Mouse (Mus musculus): ENCODE data around the gene Cspg4. TPM values are rescaled to one million over a fixed set of nuclear protein-coding genes. Genes with fewer than 3 reads are reported as not detected.

The Cspg4 gene
- polyA plus RNA-seq, 1 experiment from 2014 or later = 3.1 TPM

DNA sequence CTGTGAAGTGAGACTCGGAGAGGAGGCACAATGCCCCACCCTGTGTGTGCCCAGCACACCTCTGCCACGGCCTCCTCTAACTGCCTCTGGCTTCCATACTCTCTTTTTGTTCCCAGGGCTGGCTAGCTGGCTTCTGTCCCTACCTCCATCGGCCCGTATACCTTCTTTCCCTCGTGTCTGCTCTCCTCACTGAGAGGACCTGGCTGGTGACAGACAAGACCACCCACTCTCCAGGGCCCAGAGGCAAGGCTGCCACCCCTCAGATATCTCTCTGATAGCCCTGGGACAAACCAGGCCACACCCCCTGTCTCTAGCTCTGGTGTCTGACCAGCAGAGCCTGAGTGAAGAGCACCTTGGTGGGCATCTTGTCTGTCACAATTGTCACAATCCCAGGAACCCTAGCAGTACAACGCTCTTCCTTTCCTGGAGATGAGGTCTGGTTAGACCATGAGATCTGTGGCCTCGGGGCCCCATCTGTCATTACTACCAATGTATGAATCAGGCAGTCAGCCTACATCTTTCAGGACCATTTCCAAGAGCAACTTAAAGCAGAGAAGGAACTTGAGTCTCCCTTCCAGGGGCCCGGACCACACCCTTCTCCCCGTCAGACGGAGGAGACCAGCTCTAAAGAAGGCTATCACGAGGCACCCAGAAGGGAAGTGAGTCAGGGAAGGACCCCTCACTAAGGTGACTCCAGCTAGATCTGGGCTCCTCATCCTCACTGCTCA is 1.0 kb downstream of the Cspg4 start:
- Histone ChIP-seq H3K4me3 (peak overlapping the region; percentile 30; the same call in 1 of the 2 replicates), H3K9me3 (replicated peaks) (no peaks in the 10 kb centered on the region), H3K27ac (no peak overlapping the region), H3K4me1 (peaks cover 28% of the 10 kb centered on the region), H3K4me2 (no peak overlapping the region), H3K27me3 (peaks cover 34% of the 10 kb centered on the region), H3K36me3 (ENCODE audit: poor library complexity, severe bottlenecking) (no peaks in the 10 kb centered on the region), H3K9ac (no peak overlapping the region)
- no peak for ATAC-seq
- WGBS = 70% methylated on average over 11 of the region's 11 CpGs

DNA sequence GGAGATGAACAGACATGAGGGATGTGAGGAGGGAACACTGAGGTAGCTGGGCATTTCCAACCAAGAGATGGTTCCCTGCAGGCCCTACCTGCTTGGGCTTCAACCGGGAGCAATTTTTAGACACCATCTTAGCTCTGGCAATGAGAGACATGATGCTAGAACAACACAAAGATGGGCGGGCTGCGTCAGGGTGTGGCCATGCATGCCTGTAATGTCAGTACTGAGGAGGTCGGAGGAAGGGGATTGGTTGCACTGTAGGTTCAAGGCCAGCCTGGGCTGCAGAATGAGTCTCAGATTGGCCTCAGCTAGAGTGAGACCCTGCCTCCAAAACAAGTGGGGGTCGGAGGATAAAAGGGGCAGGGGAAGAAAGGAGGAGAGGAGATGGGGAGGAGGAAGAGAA is 1.6 kb downstream of the Cspg4 start:
- H3K4me3 ChIP-seq = no peak overlapping the region
- H3K9me3 ChIP-seq (replicated peaks) = no peaks in the 10 kb centered on the region
- H3K27me3 ChIP-seq = peaks cover 34% of the 10 kb centered on the region
- H3K36me3 ChIP-seq (ENCODE audit: poor library complexity, severe bottlenecking) = no peaks in the 10 kb centered on the region
- H3K4me1 ChIP-seq = peaks cover 28% of the 10 kb centered on the region
- WGBS = 79% methylated on average over 5 of the region's 5 CpGs
- no peak for ATAC-seq
- H3K9ac ChIP-seq = no peak overlapping the region
- H3K4me2 ChIP-seq = no peak overlapping the region
- H3K27ac ChIP-seq = no peak overlapping the region

DNA sequence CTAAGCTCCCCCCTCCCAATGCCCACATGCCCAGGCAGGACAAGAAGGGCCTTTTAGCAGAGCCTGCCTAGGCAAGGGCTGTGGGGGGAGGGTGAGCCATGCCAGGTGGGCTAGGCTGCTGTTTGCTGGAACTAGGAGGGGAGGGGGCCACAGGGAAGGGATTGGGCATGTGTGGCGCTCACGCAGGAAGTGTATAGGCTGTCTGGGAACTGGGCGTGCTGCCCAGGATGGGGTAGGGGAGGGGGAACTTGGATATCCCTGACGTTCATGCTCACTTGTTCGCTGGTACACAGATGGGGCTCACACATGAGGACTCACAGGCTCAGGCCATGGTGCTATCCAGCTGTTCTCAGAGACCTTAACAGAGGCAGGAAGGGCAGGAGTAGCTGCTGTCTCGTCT is 3.5 kb downstream of the Cspg4 start:
- Histone ChIP-seq H3K27ac (peak overlapping the region; percentile 57), H3K36me3 (ENCODE audit: poor library complexity, severe bottlenecking) (no peaks in the 10 kb centered on the region), H3K4me1 (peaks cover 28% of the 10 kb centered on the region), H3K4me3 (no peak overlapping the region), H3K27me3 (peaks cover 33% of the 10 kb centered on the region), H3K9me3 (replicated peaks) (no peaks in the 10 kb centered on the region), H3K9ac (no peak overlapping the region), H3K4me2 (no peak overlapping the region)
- WGBS = 30% methylated on average over 6 of the region's 6 CpGs
- peak; percentile 96 for ATAC-seq

DNA sequence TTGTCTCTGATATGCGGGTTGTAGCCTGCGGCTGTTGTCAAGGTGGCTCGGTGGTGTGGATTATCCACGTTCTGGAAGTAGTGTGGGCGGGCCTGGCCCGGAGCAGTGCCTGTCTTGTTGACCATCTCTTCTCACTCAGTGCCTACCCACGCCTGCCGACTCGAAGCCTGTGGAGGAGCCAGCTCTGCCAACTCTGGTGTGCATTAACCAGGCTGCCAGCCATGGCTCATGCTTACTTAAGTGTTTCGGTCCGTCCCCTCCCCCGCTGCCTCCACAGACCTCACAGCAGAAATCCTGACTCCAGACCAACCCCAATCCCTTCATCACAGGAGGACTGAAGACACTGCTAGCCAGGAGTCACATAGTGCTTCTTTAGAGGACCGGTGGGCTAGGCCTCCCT is 4.7 kb downstream of the Cspg4 start:
- Histone ChIP-seq H3K27ac (no peak overlapping the region), H3K4me3 (no peak overlapping the region), H3K36me3 (ENCODE audit: poor library complexity, severe bottlenecking) (no peaks in the 10 kb centered on the region), H3K4me1 (peaks cover 20% of the 10 kb centered on the region), H3K9ac (no peak overlapping the region), H3K4me2 (no peak overlapping the region), H3K9me3 (replicated peaks) (no peaks in the 10 kb centered on the region), H3K27me3 (peaks cover 20% of the 10 kb centered on the region)
- 75% methylated on average over 13 of the region's 13 CpGs for WGBS
- no peak for ATAC-seq

DNA sequence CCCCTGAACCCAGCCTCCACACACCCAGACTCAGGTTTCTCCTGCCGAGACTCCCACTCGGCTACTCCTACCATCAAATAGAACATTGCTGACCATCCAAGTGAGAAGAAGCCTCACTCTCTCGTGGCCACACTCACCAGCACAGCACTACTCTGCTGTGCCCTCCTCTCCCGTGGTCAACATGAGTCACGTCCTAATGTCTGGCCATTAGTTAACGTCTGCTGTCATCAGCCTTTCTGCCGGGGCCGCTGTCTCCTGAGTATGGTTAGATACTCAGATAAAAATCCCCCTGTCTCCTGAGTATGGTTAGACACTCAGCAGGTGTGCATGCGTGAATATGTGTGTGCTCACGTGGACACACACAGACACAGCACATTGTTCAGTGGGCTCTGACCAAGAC is 5.9 kb downstream of the Cspg4 start:
- Histone ChIP-seq H3K4me3 (no peak overlapping the region), H3K27ac (no peak overlapping the region), H3K9ac (no peak overlapping the region), H3K27me3 (peaks cover 8% of the 10 kb centered on the region), H3K4me1 (peaks cover 14% of the 10 kb centered on the region), H3K36me3 (ENCODE audit: poor library complexity, severe bottlenecking) (no peaks in the 10 kb centered on the region), H3K9me3 (replicated peaks) (no peaks in the 10 kb centered on the region), H3K4me2 (no peak overlapping the region)
- no peak for ATAC-seq
- 85% methylated on average over 10 of the region's 10 CpGs for WGBS

DNA sequence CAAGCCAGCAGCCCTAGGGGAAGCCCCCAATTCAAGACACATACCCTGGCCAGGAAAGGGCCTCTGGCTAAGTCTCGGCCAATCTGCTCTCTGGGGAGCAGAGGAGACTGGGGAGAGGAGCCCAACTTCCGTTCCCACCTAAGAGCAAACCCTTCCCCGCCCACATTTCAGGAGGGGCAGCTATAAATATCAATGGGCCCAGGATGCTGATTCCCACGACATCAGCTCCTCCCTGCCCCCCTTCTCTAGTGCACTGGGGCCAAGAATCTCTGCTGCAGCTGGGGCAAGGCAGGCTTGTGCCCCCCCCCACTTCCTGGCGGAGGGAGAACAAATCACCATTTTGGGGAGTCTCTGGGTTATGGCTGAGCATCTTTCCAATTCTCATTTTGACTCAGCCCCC is 6.4 kb downstream of the Cspg4 start:
- Histone ChIP-seq H3K27me3 (peaks cover 4% of the 10 kb centered on the region; the same call in 1 of the 2 replicates), H3K4me1 (peaks cover 14% of the 10 kb centered on the region), H3K36me3 (ENCODE audit: poor library complexity, severe bottlenecking) (no peaks in the 10 kb centered on the region), H3K4me3 (no peak overlapping the region), H3K27ac (no peak overlapping the region), H3K9me3 (replicated peaks) (no peaks in the 10 kb centered on the region), H3K4me2 (no peak overlapping the region), H3K9ac (no peak overlapping the region)
- WGBS = 60% methylated on average over 5 of the region's 5 CpGs
- ATAC-seq = no peak

DNA sequence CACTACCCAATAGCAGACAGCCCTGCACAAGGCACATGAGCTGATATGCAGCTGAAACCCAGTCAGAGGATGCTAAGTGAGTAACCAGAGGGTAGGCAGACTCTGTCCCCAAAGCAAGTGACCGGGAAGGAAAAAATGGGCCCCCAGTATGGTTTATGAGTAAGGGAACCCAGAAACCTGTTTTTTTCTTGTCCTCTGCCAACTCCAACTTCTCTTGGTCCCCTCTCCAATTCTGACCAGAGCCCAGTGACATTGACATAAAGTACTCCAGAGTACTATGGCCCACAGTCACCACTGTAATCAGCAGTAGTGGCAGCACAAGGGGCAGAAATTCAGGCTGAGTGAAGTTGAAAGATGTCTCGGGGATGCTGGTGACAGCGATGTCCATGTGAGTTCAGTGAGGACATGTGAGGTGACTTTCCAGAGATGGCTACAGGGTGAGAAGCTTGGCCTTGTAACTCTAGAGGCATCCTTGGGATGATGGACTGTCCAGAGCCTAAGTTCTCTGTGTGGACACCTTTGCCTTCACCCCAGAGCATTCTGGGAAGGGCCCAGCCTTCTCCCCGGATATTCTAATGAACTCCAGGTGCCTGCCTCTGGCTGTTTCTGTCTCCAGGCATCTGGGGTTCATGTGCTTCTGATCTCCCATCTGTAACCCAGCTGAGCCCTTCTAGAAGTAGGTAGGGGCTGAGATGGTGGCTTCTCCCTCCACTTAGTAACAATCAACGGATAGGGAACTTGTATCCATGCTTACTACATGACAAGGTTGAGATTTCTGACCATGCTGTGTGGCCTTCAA is 7.5 kb downstream of the Cspg4 start:
- H3K9ac ChIP-seq = no peak overlapping the region
- H3K4me1 ChIP-seq = peaks cover 20% of the 10 kb centered on the region
- no peaks in the 10 kb centered on the region for H3K27me3 ChIP-seq
- H3K4me2 ChIP-seq = no peak overlapping the region
- no peak overlapping the region for H3K4me3 ChIP-seq
- no peaks in the 10 kb centered on the region for H3K36me3 ChIP-seq (ENCODE audit: poor library complexity, severe bottlenecking)
- no peaks in the 10 kb centered on the region for H3K9me3 ChIP-seq (replicated peaks)
- no peak for ATAC-seq
- H3K27ac ChIP-seq = no peak overlapping the region
- 83% methylated on average over 5 of the region's 5 CpGs for WGBS

DNA sequence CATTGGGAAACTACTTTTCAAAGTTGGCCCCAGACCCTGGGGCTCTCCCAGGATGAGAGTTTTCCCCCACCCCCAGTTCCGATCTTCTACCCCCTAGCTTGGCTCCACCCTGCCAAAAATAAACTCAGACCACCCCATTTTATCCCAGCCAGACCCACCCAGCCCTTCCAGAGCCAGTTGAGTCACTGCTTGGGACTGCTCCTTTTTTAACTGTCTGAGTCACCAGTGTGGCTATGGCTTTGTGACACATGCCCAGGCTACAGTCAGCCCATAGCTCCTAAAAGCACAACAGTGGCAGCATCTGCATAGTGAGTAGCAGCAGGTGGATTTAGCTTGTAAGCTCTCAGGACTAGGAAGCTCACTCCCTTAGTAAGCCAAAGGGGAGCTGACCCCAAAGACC is 8.3 kb downstream of the Cspg4 start:
- WGBS = 74% methylated on average over 1 of the region's 1 CpGs
- Histone ChIP-seq H3K27me3 (no peaks in the 10 kb centered on the region), H3K4me1 (peaks cover 15% of the 10 kb centered on the region), H3K9me3 (replicated peaks) (no peaks in the 10 kb centered on the region), H3K4me2 (no peak overlapping the region), H3K27ac (no peak overlapping the region), H3K36me3 (ENCODE audit: poor library complexity, severe bottlenecking) (no peaks in the 10 kb centered on the region), H3K4me3 (no peak overlapping the region), H3K9ac (no peak overlapping the region)
- no peak for ATAC-seq

DNA sequence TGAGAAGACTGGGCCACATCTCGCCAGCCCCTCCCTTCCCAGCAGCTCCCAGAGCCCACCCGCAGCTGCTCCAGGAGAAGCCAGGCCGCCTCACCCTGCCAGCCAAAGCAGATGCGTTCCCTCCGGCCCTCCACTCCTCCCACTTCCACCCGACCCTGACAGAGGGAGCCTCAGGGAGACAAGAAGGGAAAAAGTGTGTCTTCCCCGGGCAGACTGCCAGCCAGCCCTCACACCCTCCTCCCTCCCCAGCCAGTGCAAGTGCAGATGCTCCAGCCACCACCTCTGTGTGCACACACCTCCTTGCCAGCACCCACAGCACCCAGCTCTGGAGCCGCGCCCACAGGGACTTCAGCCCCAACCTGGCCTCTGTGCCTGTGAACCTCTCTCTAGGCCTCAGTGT is 12.0 kb downstream of the Cspg4 start:
- H3K9ac ChIP-seq = no peak overlapping the region; the same call in 1 of the 2 replicates
- no peak overlapping the region for H3K27ac ChIP-seq
- H3K4me2 ChIP-seq = no peak overlapping the region
- no peaks in the 10 kb centered on the region for H3K9me3 ChIP-seq (replicated peaks)
- H3K4me3 ChIP-seq = no peak overlapping the region
- WGBS = 49% methylated on average over 9 of the region's 9 CpGs
- no peaks in the 10 kb centered on the region for H3K36me3 ChIP-seq (ENCODE audit: poor library complexity, severe bottlenecking)
- no peaks in the 10 kb centered on the region for H3K27me3 ChIP-seq
- peak; percentile 30; the same call in 1 of the 2 replicates for ATAC-seq
- peaks cover 6% of the 10 kb centered on the region; the same call in 1 of the 2 replicates for H3K4me1 ChIP-seq

DNA sequence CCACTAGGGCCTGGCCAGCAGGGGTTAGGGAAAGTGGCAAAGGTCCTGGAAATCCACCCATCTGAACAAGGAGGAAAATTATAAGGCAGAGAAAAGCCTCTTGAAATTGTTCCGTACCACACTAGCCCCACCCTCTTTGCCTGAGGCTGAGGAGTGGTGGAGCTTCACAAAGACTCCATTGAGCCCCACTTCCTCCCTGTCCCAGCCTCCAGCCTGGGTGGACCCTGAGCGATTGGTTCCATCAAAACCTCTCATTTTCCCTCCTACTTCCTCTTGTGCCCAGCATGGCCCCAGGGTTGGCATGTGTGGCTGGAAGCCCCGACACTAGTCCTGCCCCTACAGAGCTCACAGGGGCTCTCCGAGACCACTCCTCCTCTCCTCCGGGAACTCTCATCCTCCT is 12.5 kb downstream of the Cspg4 start:
- no peaks in the 10 kb centered on the region for H3K9me3 ChIP-seq (replicated peaks)
- no peaks in the 10 kb centered on the region for H3K36me3 ChIP-seq (ENCODE audit: poor library complexity, severe bottlenecking)
- peaks cover 6% of the 10 kb centered on the region; the same call in 1 of the 2 replicates for H3K4me1 ChIP-seq
- 82% methylated on average over 5 of the region's 5 CpGs for WGBS
- H3K27me3 ChIP-seq = no peaks in the 10 kb centered on the region
- no peak overlapping the region for H3K27ac ChIP-seq
- H3K4me3 ChIP-seq = no peak overlapping the region
- no peak for ATAC-seq
- no peak overlapping the region for H3K4me2 ChIP-seq
- H3K9ac ChIP-seq = no peak overlapping the region

DNA sequence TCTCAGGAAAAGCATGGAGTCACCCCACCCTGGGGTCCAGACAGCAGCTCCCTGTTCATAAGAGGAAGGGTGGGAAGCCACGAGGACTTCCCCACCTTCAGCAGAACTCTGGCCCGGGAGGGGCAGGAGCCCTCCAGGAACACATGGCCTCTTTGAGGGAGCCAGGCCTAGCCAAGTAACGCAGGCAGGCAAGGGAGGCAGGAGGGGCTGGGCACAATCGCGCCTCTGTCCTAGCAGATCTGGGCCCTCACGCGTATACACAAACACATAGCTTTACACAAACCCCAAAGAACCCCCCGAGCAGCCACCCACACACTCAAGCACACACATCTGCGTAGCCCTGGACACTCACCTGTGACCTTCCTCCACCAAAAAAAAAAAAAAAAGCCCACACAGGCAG is 16.0 kb downstream of the Cspg4 start:
- peaks cover 6% of the 10 kb centered on the region; the same call in 1 of the 2 replicates for H3K4me1 ChIP-seq
- WGBS = 62% methylated on average over 9 of the region's 9 CpGs
- H3K27ac ChIP-seq = no peak overlapping the region
- no peaks in the 10 kb centered on the region for H3K9me3 ChIP-seq (replicated peaks)
- no peak overlapping the region for H3K9ac ChIP-seq
- no peak overlapping the region for H3K4me3 ChIP-seq
- no peaks in the 10 kb centered on the region for H3K27me3 ChIP-seq
- no peak overlapping the region for H3K4me2 ChIP-seq
- no peaks in the 10 kb centered on the region for H3K36me3 ChIP-seq (ENCODE audit: poor library complexity, severe bottlenecking)
- no peak for ATAC-seq

DNA sequence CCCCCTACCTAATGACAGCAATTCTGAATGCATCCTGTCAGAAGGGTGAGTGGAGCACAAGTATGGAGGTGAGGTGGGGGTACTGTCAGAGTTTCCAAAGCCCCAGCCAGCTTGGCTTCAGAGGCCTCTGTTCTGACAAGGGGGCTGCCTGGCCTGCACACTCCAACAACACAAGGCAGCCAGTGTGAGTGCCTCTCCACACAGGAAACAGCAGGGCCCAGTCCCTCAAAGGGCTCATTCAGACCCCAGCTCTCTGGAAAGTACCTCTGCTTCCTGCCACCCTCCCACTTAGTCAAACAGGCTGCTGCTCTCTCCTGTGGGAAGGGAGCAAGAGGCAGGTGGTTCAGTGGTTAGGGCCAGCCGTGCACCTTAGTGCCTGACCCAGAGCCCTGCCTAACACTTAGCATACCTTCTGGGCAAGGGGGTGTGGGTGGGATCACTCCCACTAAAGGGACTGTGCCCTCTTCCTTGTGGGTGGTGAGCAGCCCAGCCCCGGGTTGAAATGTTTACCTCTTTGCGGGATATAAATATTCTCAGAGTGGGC is 16.8 kb downstream of the Cspg4 start:
- Histone ChIP-seq H3K4me3 (no peak overlapping the region), H3K27ac (no peak overlapping the region), H3K27me3 (no peaks in the 10 kb centered on the region), H3K9me3 (replicated peaks) (no peaks in the 10 kb centered on the region), H3K4me2 (no peak overlapping the region), H3K4me1 (peaks cover 4% of the 10 kb centered on the region; the same call in 1 of the 2 replicates), H3K36me3 (ENCODE audit: poor library complexity, severe bottlenecking) (no peaks in the 10 kb centered on the region), H3K9ac (no peak overlapping the region; the same call in 1 of the 2 replicates)
- WGBS = 93% methylated on average over 3 of the region's 3 CpGs
- no peak for ATAC-seq
